ENCODE assay signal across 24 mouse cellular contexts in genomic region chr11:100385016-100385415, GRCm38 (mm10). TPM values are rescaled to one million over a fixed set of nuclear protein-coding genes. Genes with fewer than 3 reads are reported as not detected.
"Had no signal": no experiment of that assay in that cellular context is flagged by ENCODE, and none has a peak within 500 bp of the region (broad histone marks: within the 10 kb centered on the region; RNA-seq: fewer than 3 reads in every experiment).

No protein-coding gene starts in this region.

- H3K4me3 ChIP-seq: limb, embryonic 12.5 days; liver, embryonic 13.5 days; lung, embryonic 15.5 days; myocyte; neural tube, embryonic 15.5 days had no signal

- DNase-seq: kidney, adult 2 months; kidney, postnatal 25 days; layer of hippocampus, adult 9-11 months; layer of hippocampus, postnatal 36 days; liver; liver, embryonic 13.5 days; liver, postnatal 0 days; lung, postnatal 36 days; midbrain, embryonic 14.5 days; right cerebral cortex, adult 18-20 months; right cerebral cortex, postnatal 25 days; thymus, adult 18-20 months; thymus, postnatal 14 days had no signal

- H3K4me2 ChIP-seq: limb, embryonic 12.5 days; liver, embryonic 13.5 days; lung, embryonic 15.5 days; neural tube, embryonic 15.5 days had no signal

- H3K9me3 ChIP-seq: limb, embryonic 12.5 days; liver, embryonic 13.5 days; lung, embryonic 15.5 days; neural tube, embryonic 15.5 days had no signal

- H3K27me3 ChIP-seq: limb, embryonic 12.5 days; liver, embryonic 13.5 days; lung, embryonic 15.5 days; neural tube, embryonic 15.5 days had no signal

- H3K9ac ChIP-seq: limb, embryonic 12.5 days; liver, embryonic 13.5 days; liver, postnatal 0 days; lung, embryonic 15.5 days; neural tube, embryonic 15.5 days had no signal

- ATAC-seq: liver, postnatal 0 days had no signal

- H3K27ac ChIP-seq: limb, embryonic 12.5 days; liver, embryonic 13.5 days; lung, embryonic 15.5 days; neural tube, embryonic 15.5 days had no signal

RNA-seq across cellular contexts. Expression of gene Hap1, which starts 29.1 kb away (rescaled TPM):
- total RNA-seq: megakaryocyte progenitor cell, adult 5-6 weeks had no signal

RNA-seq across cellular contexts. Expression of gene Fkbp10, which starts 30.5 kb away (rescaled TPM):
- total RNA-seq: megakaryocyte progenitor cell, adult 5-6 weeks had no signal

RNA-seq across cellular contexts. Expression of gene Gast, which starts 50.8 kb away (rescaled TPM):
- total RNA-seq: layer of hippocampus, adult 18-20 months; layer of hippocampus, postnatal 36 days; left cerebral cortex, adult 8-10 months; left cerebral cortex, postnatal 25 days; megakaryocyte progenitor cell, adult 5-6 weeks had no signal
- polyA plus RNA-seq: kidney, adult 2 months; kidney, embryonic 16.5 days; limb, embryonic 12.5 days; liver, embryonic 13.5 days; liver, postnatal 0 days; lung, embryonic 15.5 days; myocyte; neural tube, embryonic 11.5 days; neural tube, embryonic 15.5 days; urinary bladder, adult 2 months had no signal
